Mouse (Mus musculus): Measurements from ENCODE around the gene Svop.

The Svop gene

GRCm38 (mm10) chr5:114046604-114047003 lies 44.8 kb downstream of the Svop start:
- no peak for DNase-seq (ENCODE audit: low spot score)

- no peak for DNase-seq (ENCODE audit: low spot score)
Measured at GRCm38 (mm10) chr5:114046151-114046550, 45.2 kb downstream of the Svop start.

GRCm38 (mm10) chr5:114045134-114045533 lies 46.2 kb downstream of the Svop start:
- peak; percentile 36 for DNase-seq (ENCODE audit: low spot score)

GRCm38 (mm10) chr5:114043800-114044199 lies 47.6 kb downstream of the Svop start:
- no peak for DNase-seq (ENCODE audit: low spot score)

- DNase-seq (ENCODE audit: low spot score) = peak; percentile 18
Measured at GRCm38 (mm10) chr5:114041327-114041930, 49.9 kb downstream of the Svop start.

- DNase-seq (ENCODE audit: low spot score) = no peak
Measured at GRCm38 (mm10) chr5:114040911-114041310, 50.5 kb downstream of the Svop start.

- no peak for DNase-seq (ENCODE audit: low spot score)
Measured at GRCm38 (mm10) chr5:114040508-114040907, 50.9 kb downstream of the Svop start.

GRCm38 (mm10) chr5:114035111-114035510 lies 56.3 kb downstream of the Svop start:
- no peak for DNase-seq (ENCODE audit: low spot score)

GRCm38 (mm10) chr5:114034393-114034792 lies 57.0 kb downstream of the Svop start:
- no peak for DNase-seq (ENCODE audit: low spot score)

- no peak for DNase-seq (ENCODE audit: low spot score)
Measured at GRCm38 (mm10) chr5:114032161-114032763, 59.1 kb downstream of the Svop start.

GRCm38 (mm10) chr5:114030652-114031051 lies 60.7 kb downstream of the Svop start:
- no peak for DNase-seq (ENCODE audit: low spot score)

GRCm38 (mm10) chr5:114028111-114028510 lies 63.3 kb downstream of the Svop start:
- DNase-seq (ENCODE audit: low spot score) = no peak

- DNase-seq (ENCODE audit: low spot score) = no peak
Measured at GRCm38 (mm10) chr5:114027217-114027944, 64.0 kb downstream of the Svop start.

GRCm38 (mm10) chr5:114024885-114025284 lies 66.5 kb downstream of the Svop start:
- no peak for DNase-seq (ENCODE audit: low spot score)

- DNase-seq (ENCODE audit: low spot score) = no peak
Measured at GRCm38 (mm10) chr5:114024390-114024789, 67.0 kb downstream of the Svop start.

GRCm38 (mm10) chr5:114015121-114015520 lies 76.2 kb downstream of the Svop start:
- no peak for DNase-seq (ENCODE audit: low spot score)

GRCm38 (mm10) chr5:114009049-114009448 lies 82.3 kb downstream of the Svop start:
- no peak for DNase-seq (ENCODE audit: low spot score)

GRCm38 (mm10) chr5:114007753-114008453 lies 83.5 kb downstream of the Svop start:
- no peak for DNase-seq (ENCODE audit: low spot score)

- no peak for DNase-seq (ENCODE audit: low spot score)
Measured at GRCm38 (mm10) chr5:114006974-114007373, 84.4 kb downstream of the Svop start.

GRCm38 (mm10) chr5:114005100-114005499 lies 86.3 kb downstream of the Svop start:
- no peak for DNase-seq (ENCODE audit: low spot score)

- no peak for DNase-seq (ENCODE audit: low spot score)
Measured at GRCm38 (mm10) chr5:114004573-114004972, 86.8 kb downstream of the Svop start.

GRCm38 (mm10) chr5:114003542-114003941 lies 87.8 kb downstream of the Svop start, which contains the start of gene Dao:
Gene Dao, plus strand, starts transcription at chr5:114003703.
- no peak for DNase-seq (ENCODE audit: low spot score)

GRCm38 (mm10) chr5:113999382-113999781 lies 92.0 kb downstream of the Svop start:
- no peak for DNase-seq (ENCODE audit: low spot score)
